Mouse (Mus musculus) spleen, adult 2 months (tissue): ENCODE results near the gene Slc25a35.

Source experiments
- CTCF ChIP-seq: fragments of 200-500 bp; IDR thresholded peaks from 2 replicates; pipeline ENCODE4 v1.5.1; 2011; ENCODE audit warnings: mild to moderate bottlenecking, inconsistent platforms; ENCODE audit not compliant: insufficient read depth, insufficient read length, insufficient replicate concordance; ENCODE audit errors: extremely low read depth
- POLR2A ChIP-seq: fragments of 200-500 bp; IDR thresholded peaks from 2 replicates; pipeline ENCODE4 v1.6.1; 2011; ENCODE audit warnings: low read depth, low read length, inconsistent platforms

- TF ChIP-seq POLR2A (no peak), CTCF (no peak)
Measured at GRCm38 (mm10) chr11:69016755-69017154, 48.8 kb downstream of the Slc25a35 start.
